Mouse (Mus musculus) C2C12 (cell line): Measurements from ENCODE around the gene Tmem109.

Experiments
- CEBPB ChIP-seq: IDR thresholded peaks from one replicate; pipeline ENCODE4 v1.6.1; 2011; ENCODE audit warnings: low read depth, mild to moderate bottlenecking, control low read depth, moderate library complexity
- CTCF ChIP-seq: IDR thresholded peaks from one replicate; pipeline ENCODE4 v1.5.1; 2011; ENCODE audit not compliant: control insufficient read depth, insufficient read depth, insufficient read length
- FOSL1 ChIP-seq: IDR thresholded peaks from one replicate; pipeline ENCODE4 v1.8.0; 2011; ENCODE audit warnings: mild to moderate bottlenecking, low read length; ENCODE audit not compliant: poor library complexity, insufficient read depth, severe bottlenecking
- MAX ChIP-seq: IDR thresholded peaks from one replicate; pipeline ENCODE4 v1.6.1; 2011; ENCODE audit warnings: mild to moderate bottlenecking, control low read depth
- MYOD1 ChIP-seq: IDR thresholded peaks from one replicate; pipeline ENCODE4 v1.6.1; 2011; ENCODE audit warnings: low read depth; ENCODE audit not compliant: control insufficient read depth, insufficient read length
- MYOG ChIP-seq: IDR thresholded peaks from one replicate; pipeline ENCODE4 v1.6.1; 2011; ENCODE audit not compliant: control insufficient read depth, insufficient read length; ENCODE audit errors: extremely low read depth
- USF1 ChIP-seq: IDR thresholded peaks from one replicate; pipeline ENCODE4 v1.6.1; 2011; ENCODE audit warnings: low read depth, mild to moderate bottlenecking, control low read depth, moderate library complexity

- TF ChIP-seq CTCF (no peak), FOSL1 (no peak), CEBPB (no peak), MAX (no peak), USF1 (no peak), MYOG (no peak), MYOD1 (no peak)
These were observed 3.5 kb downstream of the Tmem109 start for GRCm38 (mm10) chr19:10878201-10878837.
